Mouse (Mus musculus) limb, embryonic 12.5 days (tissue): ENCODE results near the gene Il13. TPM values are rescaled to one million over a fixed set of nuclear protein-coding genes. Genes with fewer than 3 reads are reported as not detected.

Experiments
- ATAC-seq: fragments of 200-750 bp; cut with Nextera tagmentation; 2 replicates; pipeline ENCODE4 v1.8.0; 2017; ENCODE audit warnings: low read depth, moderate TSS enrichment; ENCODE audit not compliant: insufficient number of reproducible peaks, insufficient read depth, low FRiP score, low TSS enrichment
- H3K27ac ChIP-seq: fragments of 300-500 bp; sonication (generic); 2 replicates; pipeline ENCODE4 v1.5.1; 2016; ENCODE audit warnings: mild to moderate bottlenecking, moderate library complexity
- H3K27me3 ChIP-seq: fragments of 300-500 bp; sonication (generic); 2 replicates; pipeline ENCODE4 v1.6.1; 2016; ENCODE audit warnings: mild to moderate bottlenecking, moderate library complexity
- H3K36me3 ChIP-seq: fragments of 300-500 bp; sonication (generic); 2 replicates; pipeline ENCODE4 v1.6.1; 2016; ENCODE audit warnings: mild to moderate bottlenecking, moderate library complexity
- H3K4me1 ChIP-seq: fragments of 300-500 bp; sonication (generic); replicated peaks from 2 replicates; pipeline ENCODE4 v1.6.1; 2016
- H3K4me2 ChIP-seq: fragments of 300-500 bp; sonication (generic); 2 replicates; pipeline ENCODE4 v1.6.1; 2016; ENCODE audit warnings: mild to moderate bottlenecking, moderate library complexity
- H3K4me3 ChIP-seq: fragments of 300-500 bp; sonication (generic); replicated peaks from 2 replicates; pipeline ENCODE4 v1.5.1; 2016; ENCODE audit warnings: mild to moderate bottlenecking
- H3K9ac ChIP-seq: fragments of 300-500 bp; sonication (generic); replicated peaks from 2 replicates; pipeline ENCODE4 v1.6.1; 2016; ENCODE audit warnings: mild to moderate bottlenecking, moderate library complexity
- H3K9me3 ChIP-seq: fragments of 300-500 bp; sonication (generic); 2 replicates; pipeline ENCODE4 v1.6.1; 2016; ENCODE audit warnings: mild to moderate bottlenecking, moderate library complexity
- WGBS: fragments of 180-500 bp; shearing (Covaris S2); methylation state at CpG from one replicate; pipeline ENCODE4 v1.1.7; 2016; 5-methylcytosine and 5-hydroxymethylcytosine counted together
- polyA plus RNA-seq: library from polyadenylated mRNA; unstranded; fragments of >200 nt; fragmentation: Nextera tagmentation; extraction: Ambion mirVana; gene quantifications from 2 replicates; pipeline ENCODE4 v1.2.1, GENCODE M21; 2016

Gene Il13
- polyA plus RNA-seq, 1 experiment from 2014 or later = not detected

- Histone ChIP-seq H3K4me2 (no peak overlapping the region), H3K36me3 (no peaks in the 10 kb centered on the region), H3K9ac (no peak overlapping the region), H3K27me3 (no peaks in the 10 kb centered on the region), H3K27ac (no peak overlapping the region), H3K4me3 (no peak overlapping the region), H3K4me1 (no peaks in the 10 kb centered on the region), H3K9me3 (no peaks in the 10 kb centered on the region)
- WGBS = 78% methylated on average over 8 of the region's 8 CpGs
- ATAC-seq = no peak
Observed at GRCm38 (mm10) chr11:53616748-53617558, 17.5 kb downstream of the Il13 start.

GRCm38 (mm10) chr11:53615575-53615974 is 18.9 kb downstream of the Il13 start:
- Histone ChIP-seq H3K4me2 (no peak overlapping the region), H3K27ac (no peak overlapping the region), H3K4me3 (no peak overlapping the region), H3K9me3 (0 out of 2 replicates have a peak, but pooled peaks cover 5% of the 10 kb centered on the region), H3K4me1 (no peaks in the 10 kb centered on the region), H3K36me3 (no peaks in the 10 kb centered on the region), H3K9ac (no peak overlapping the region), H3K27me3 (no peaks in the 10 kb centered on the region)
- WGBS = 95% methylated on average over 8 of the region's 8 CpGs
- ATAC-seq = no peak

GRCm38 (mm10) chr11:53615172-53615571 is 19.3 kb downstream of the Il13 start:
- no peak overlapping the region for H3K4me3 ChIP-seq
- H3K9ac ChIP-seq = no peak overlapping the region
- no peak for ATAC-seq
- H3K27ac ChIP-seq = no peak overlapping the region
- no peaks in the 10 kb centered on the region for H3K4me1 ChIP-seq
- H3K4me2 ChIP-seq = no peak overlapping the region
- no peaks in the 10 kb centered on the region for H3K36me3 ChIP-seq
- 73% methylated on average over 6 of the region's 6 CpGs for WGBS
- no peaks in the 10 kb centered on the region for H3K27me3 ChIP-seq
- 0 out of 2 replicates have a peak, but pooled peaks cover 5% of the 10 kb centered on the region for H3K9me3 ChIP-seq

- peaks cover 6% of the 10 kb centered on the region; the same call in 1 of the 2 replicates for H3K4me1 ChIP-seq
- H3K36me3 ChIP-seq = no peaks in the 10 kb centered on the region
- H3K9ac ChIP-seq = no peak overlapping the region
- ATAC-seq = no peak
- H3K27ac ChIP-seq = no peak overlapping the region
- H3K9me3 ChIP-seq = 0 out of 2 replicates have a peak, but pooled peaks cover 5% of the 10 kb centered on the region
- H3K4me3 ChIP-seq = no peak overlapping the region
- H3K27me3 ChIP-seq = no peaks in the 10 kb centered on the region; the same call in 1 of the 2 replicates
- 78% methylated on average over 3 of the region's 3 CpGs for WGBS
- H3K4me2 ChIP-seq = no peak overlapping the region
Observed at GRCm38 (mm10) chr11:53609672-53610071, 24.8 kb downstream of the Il13 start.

- 0 out of 2 replicates have a peak, but pooled peaks cover 5% of the 10 kb centered on the region for H3K9me3 ChIP-seq
- WGBS = 64% methylated on average over 6 of the region's 6 CpGs
- H3K36me3 ChIP-seq = no peaks in the 10 kb centered on the region
- no peaks in the 10 kb centered on the region; the same call in 1 of the 2 replicates for H3K27me3 ChIP-seq
- H3K4me3 ChIP-seq = no peak overlapping the region
- no peak overlapping the region for H3K9ac ChIP-seq
- H3K27ac ChIP-seq = no peak overlapping the region
- peaks cover 6% of the 10 kb centered on the region; the same call in 1 of the 2 replicates for H3K4me1 ChIP-seq
- H3K4me2 ChIP-seq = no peak overlapping the region
- ATAC-seq = no peak
Observed at GRCm38 (mm10) chr11:53609231-53609630, 25.3 kb downstream of the Il13 start.

- no peak overlapping the region for H3K4me2 ChIP-seq
- H3K9me3 ChIP-seq = no peaks in the 10 kb centered on the region
- H3K27ac ChIP-seq = no peak overlapping the region
- ATAC-seq = no peak
- peaks cover 6% of the 10 kb centered on the region; the same call in 1 of the 2 replicates for H3K4me1 ChIP-seq
- peaks cover 13% of the 10 kb centered on the region for H3K36me3 ChIP-seq
- 10% methylated on average over 12 of the region's 12 CpGs for WGBS
- H3K4me3 ChIP-seq = no peak overlapping the region
- no peaks in the 10 kb centered on the region; the same call in 1 of the 2 replicates for H3K27me3 ChIP-seq
- H3K9ac ChIP-seq = no peak overlapping the region
Observed at GRCm38 (mm10) chr11:53605609-53606008, 28.9 kb downstream of the Il13 start.

GRCm38 (mm10) chr11:53604983-53605382 is 29.5 kb downstream of the Il13 start:
- ATAC-seq = no peak
- 90% methylated on average over 3 of the region's 3 CpGs for WGBS

GRCm38 (mm10) chr11:53591116-53591515 is 43.4 kb downstream of the Il13 start:
- Histone ChIP-seq H3K9ac (no peak overlapping the region), H3K27ac (no peak overlapping the region), H3K36me3 (peaks cover 76% of the 10 kb centered on the region), H3K9me3 (no peaks in the 10 kb centered on the region), H3K4me1 (peaks cover 14% of the 10 kb centered on the region; the same call in 1 of the 2 replicates), H3K4me3 (no peak overlapping the region), H3K4me2 (no peak overlapping the region), H3K27me3 (no peaks in the 10 kb centered on the region)
- no peak for ATAC-seq
- 90% methylated on average over 5 of the region's 5 CpGs for WGBS

More at GRCm38 (mm10) chr11:53604983-53605382, 29.5 kb downstream of the Il13 start:
- Histone ChIP-seq H3K4me3 (no peak overlapping the region), H3K27ac (no peak overlapping the region), H3K4me2 (no peak overlapping the region), H3K27me3 (no peaks in the 10 kb centered on the region; the same call in 1 of the 2 replicates), H3K9me3 (no peaks in the 10 kb centered on the region), H3K9ac (no peak overlapping the region), H3K4me1 (peaks cover 6% of the 10 kb centered on the region; the same call in 1 of the 2 replicates), H3K36me3 (peaks cover 19% of the 10 kb centered on the region)

- 43% methylated on average over 15 of the region's 15 CpGs for WGBS
- Histone ChIP-seq H3K9ac (no peak overlapping the region), H3K4me1 (peaks cover 14% of the 10 kb centered on the region; the same call in 1 of the 2 replicates), H3K4me2 (no peak overlapping the region), H3K4me3 (no peak overlapping the region), H3K27ac (no peak overlapping the region), H3K9me3 (no peaks in the 10 kb centered on the region), H3K36me3 (peaks cover 74% of the 10 kb centered on the region), H3K27me3 (no peaks in the 10 kb centered on the region)
- no peak for ATAC-seq
Observed at GRCm38 (mm10) chr11:53590368-53590768, 44.1 kb downstream of the Il13 start.

GRCm38 (mm10) chr11:53588279-53588678 is 46.2 kb downstream of the Il13 start:
- no peak overlapping the region for H3K9ac ChIP-seq

GRCm38 (mm10) chr11:53585510-53585909 is 49.0 kb downstream of the Il13 start:
- Histone ChIP-seq H3K27ac (no peak overlapping the region), H3K4me1 (peaks cover 14% of the 10 kb centered on the region; the same call in 1 of the 2 replicates), H3K36me3 (peaks cover 74% of the 10 kb centered on the region), H3K27me3 (no peaks in the 10 kb centered on the region), H3K9me3 (peaks cover 1% of the 10 kb centered on the region; the same call in 1 of the 2 replicates), H3K9ac (no peak overlapping the region), H3K4me3 (no peak overlapping the region), H3K4me2 (no peak overlapping the region)
- ATAC-seq = no peak
- 91% methylated on average over 6 of the region's 6 CpGs for WGBS

More at GRCm38 (mm10) chr11:53588279-53588678, 46.2 kb downstream of the Il13 start:
- no peaks in the 10 kb centered on the region for H3K9me3 ChIP-seq
- no peak for ATAC-seq
- no peak overlapping the region for H3K4me3 ChIP-seq
- WGBS = 87% methylated on average over 8 of the region's 8 CpGs
- no peak overlapping the region for H3K27ac ChIP-seq
- no peaks in the 10 kb centered on the region for H3K27me3 ChIP-seq
- H3K4me1 ChIP-seq = peaks cover 14% of the 10 kb centered on the region; the same call in 1 of the 2 replicates
- H3K36me3 ChIP-seq = peaks cover 73% of the 10 kb centered on the region
- H3K4me2 ChIP-seq = no peak overlapping the region
